Mouse (Mus musculus) limb, embryonic 15.5 days (tissue): Measurements from ENCODE around the gene Zfp239. TPM values are rescaled to one million over a fixed set of nuclear protein-coding genes. Genes with fewer than 3 reads are reported as not detected.
"Not testable (repeated sequence)": the region's sequence is repeated elsewhere in the genome, so short reads cannot be mapped to it uniquely, and the experiment has no call there.

Experiments used
- ATAC-seq: fragments of 200-750 bp; cut with Nextera tagmentation; 2 replicates; pipeline ENCODE4 v1.8.0; 2017; ENCODE audit warnings: low read depth, moderate TSS enrichment; ENCODE audit not compliant: insufficient number of reproducible peaks, low FRiP score, low TSS enrichment
- H3K27ac ChIP-seq: fragments of 300-500 bp; sonication (generic); 2 replicates; pipeline ENCODE4 v1.5.1; 2015; ENCODE audit warnings: moderate library complexity, mild to moderate bottlenecking, inconsistent platforms
- H3K27me3 ChIP-seq: fragments of 300-500 bp; sonication (generic); 2 replicates; pipeline ENCODE4 v1.6.1; 2015; ENCODE audit warnings: inconsistent platforms
- H3K36me3 ChIP-seq: fragments of 300-500 bp; sonication (generic); 2 replicates; pipeline ENCODE4 v1.6.1; 2015; ENCODE audit warnings: inconsistent platforms
- H3K4me1 ChIP-seq: fragments of 300-500 bp; sonication (generic); 2 replicates; pipeline ENCODE4 v1.6.1; 2015; ENCODE audit warnings: inconsistent platforms
- H3K4me2 ChIP-seq: fragments of 300-500 bp; sonication (generic); 2 replicates; pipeline ENCODE4 v1.6.1; 2015; ENCODE audit warnings: mild to moderate bottlenecking, inconsistent platforms
- H3K4me3 ChIP-seq: fragments of 300-500 bp; sonication (generic); 2 replicates; pipeline ENCODE4 v1.5.1; 2015; ENCODE audit warnings: mild to moderate bottlenecking, inconsistent platforms
- H3K9ac ChIP-seq: fragments of 300-500 bp; sonication (generic); 2 replicates; pipeline ENCODE4 v1.6.1; 2015; ENCODE audit warnings: inconsistent platforms
- H3K9me3 ChIP-seq: fragments of 300-500 bp; sonication (generic); 2 replicates; pipeline ENCODE4 v1.6.1; 2016; ENCODE audit warnings: inconsistent platforms
- WGBS: fragments of 180-500 bp; shearing (Covaris S2); methylation state at CpG from one replicate; pipeline ENCODE4 v1.1.7; 2015; 5-methylcytosine and 5-hydroxymethylcytosine counted together
- polyA plus RNA-seq: library from polyadenylated mRNA; unstranded; fragments of >200 nt; fragmentation: Nextera tagmentation; extraction: Ambion mirVana; gene quantifications from 2 replicates; pipeline ENCODE4 v1.2.1, GENCODE M21; 2015

The Zfp239 gene
- 9.7 and 11.0 TPM in 2 replicates for polyA plus RNA-seq

- Histone ChIP-seq H3K4me3 (peak within 1 kb of the TSS; percentile 77), H3K4me1 (0 out of 2 replicates have a peak, but pooled peaks cover 6% of the 10 kb centered on the region), H3K4me2 (peak within 1 kb of the TSS; percentile 91), H3K36me3 (0 out of 2 replicates have a peak, but pooled peaks cover 2% of the 10 kb centered on the region), H3K9me3 (no peaks in the 10 kb centered on the region), H3K27me3 (no peaks in the 10 kb centered on the region), H3K9ac (peak within 1 kb of the TSS; percentile 51), H3K27ac (no peak within 1 kb of the TSS; the same call in 1 of the 2 replicates)
- no peak for ATAC-seq
- 63% methylated on average over 6 of the region's 6 CpGs for WGBS
These were observed at the start of gene Zfp239 for GRCm38 (mm10) chr6:117861848-117862247. TSS of gene Zfp239 (plus strand) at chr6:117862100.

GRCm38 (mm10) chr6:117814681-117815080 is 47.2 kb upstream of the Zfp239 start:
- H3K9me3 ChIP-seq: no peaks in the 10 kb centered on the region
- H3K4me1 ChIP-seq: no peaks in the 10 kb centered on the region
- no peaks in the 10 kb centered on the region for H3K27me3 ChIP-seq
- no peaks in the 10 kb centered on the region for H3K36me3 ChIP-seq
- H3K9ac ChIP-seq: no peak overlapping the region
- no peak overlapping the region for H3K27ac ChIP-seq
- H3K4me2 ChIP-seq: no peak overlapping the region
- ATAC-seq: no peak
- H3K4me3 ChIP-seq: no peak overlapping the region

GRCm38 (mm10) chr6:117817108-117817541 is 44.8 kb upstream of the Zfp239 start:
- H3K4me1 ChIP-seq: no peaks in the 10 kb centered on the region
- 40% methylated on average over 4 of the region's 5 CpGs for WGBS
- ATAC-seq: no peak
- no peak overlapping the region for H3K4me3 ChIP-seq
- no peaks in the 10 kb centered on the region for H3K36me3 ChIP-seq
- H3K9me3 ChIP-seq: no peaks in the 10 kb centered on the region
- no peak overlapping the region for H3K9ac ChIP-seq
- H3K4me2 ChIP-seq: no peak overlapping the region
- no peak overlapping the region for H3K27ac ChIP-seq
- H3K27me3 ChIP-seq: no peaks in the 10 kb centered on the region

GRCm38 (mm10) chr6:117820327-117820726 is 41.6 kb upstream of the Zfp239 start:
- H3K4me3 ChIP-seq: no peak overlapping the region
- WGBS: 85% methylated on average over 14 of the region's 14 CpGs

GRCm38 (mm10) chr6:117825369-117825768 is 36.5 kb upstream of the Zfp239 start:
- no peaks in the 10 kb centered on the region for H3K9me3 ChIP-seq
- WGBS: 16% methylated on average over 4 of the region's 4 CpGs
- peaks cover 22% of the 10 kb centered on the region; the same call in 1 of the 2 replicates for H3K27me3 ChIP-seq
- no peaks in the 10 kb centered on the region for H3K4me1 ChIP-seq
- H3K4me2 ChIP-seq: no peak overlapping the region
- H3K4me3 ChIP-seq: no peak overlapping the region
- no peak for ATAC-seq
- H3K9ac ChIP-seq: no peak overlapping the region
- no peak overlapping the region for H3K27ac ChIP-seq
- no peaks in the 10 kb centered on the region for H3K36me3 ChIP-seq

More at GRCm38 (mm10) chr6:117820327-117820726, 41.6 kb upstream of the Zfp239 start:
- Histone ChIP-seq H3K36me3 (no peaks in the 10 kb centered on the region), H3K9me3 (no peaks in the 10 kb centered on the region), H3K4me2 (no peak overlapping the region), H3K4me1 (no peaks in the 10 kb centered on the region), H3K27ac (no peak overlapping the region), H3K9ac (no peak overlapping the region), H3K27me3 (no peaks in the 10 kb centered on the region)
- ATAC-seq: no peak

- no peak for ATAC-seq
- H3K4me3 ChIP-seq: no peak overlapping the region
- no peaks in the 10 kb centered on the region for H3K9me3 ChIP-seq
- H3K27ac ChIP-seq: no peak overlapping the region
- no peaks in the 10 kb centered on the region for H3K4me1 ChIP-seq
- peaks cover 22% of the 10 kb centered on the region; the same call in 1 of the 2 replicates for H3K27me3 ChIP-seq
- no peak overlapping the region for H3K4me2 ChIP-seq
- H3K9ac ChIP-seq: no peak overlapping the region
- H3K36me3 ChIP-seq: no peaks in the 10 kb centered on the region
- WGBS: 17% methylated on average over 9 of the region's 9 CpGs
These were observed 33.6 kb upstream of the Zfp239 start for GRCm38 (mm10) chr6:117828273-117828672.

GRCm38 (mm10) chr6:117840686-117841510 is 21.0 kb upstream of the Zfp239 start, which contains the start of gene Zfp637:
TSS of gene Zfp637 (plus strand) at chr6:117841180.
- Histone ChIP-seq H3K4me3 (peak within 1 kb of the TSS; percentile 84), H3K36me3 (peaks cover 29% of the 10 kb centered on the region), H3K9me3 (no peaks in the 10 kb centered on the region), H3K27ac (peak within 1 kb of the TSS; percentile 97), H3K9ac (peak within 1 kb of the TSS; percentile 98), H3K4me1 (peaks cover 10% of the 10 kb centered on the region; the same call in 1 of the 2 replicates), H3K4me2 (peak within 1 kb of the TSS; percentile 73), H3K27me3 (no peaks in the 10 kb centered on the region)
- ATAC-seq: peak; percentile 92
- WGBS: under 1% methylated on average over 66 of the region's 66 CpGs

- Histone ChIP-seq H3K27ac (peak overlapping the region; percentile 97), H3K36me3 (peaks cover 36% of the 10 kb centered on the region), H3K27me3 (no peaks in the 10 kb centered on the region), H3K4me3 (peak overlapping the region; percentile 84), H3K9me3 (no peaks in the 10 kb centered on the region), H3K4me2 (peak overlapping the region; percentile 73), H3K4me1 (peaks cover 10% of the 10 kb centered on the region; the same call in 1 of the 2 replicates), H3K9ac (peak overlapping the region; percentile 98)
- no peak for ATAC-seq
- 8% methylated on average over 12 of the region's 12 CpGs for WGBS
These were observed 20.4 kb upstream of the Zfp239 start for GRCm38 (mm10) chr6:117841511-117841955.

- Histone ChIP-seq H3K9me3 (no peaks in the 10 kb centered on the region), H3K4me2 (no peak overlapping the region), H3K36me3 (peaks cover 63% of the 10 kb centered on the region), H3K27me3 (no peaks in the 10 kb centered on the region), H3K27ac (no peak overlapping the region), H3K4me3 (no peak overlapping the region), H3K4me1 (peaks cover 10% of the 10 kb centered on the region; the same call in 1 of the 2 replicates), H3K9ac (no peak overlapping the region)
- ATAC-seq: no peak
- WGBS: 96% methylated on average over 9 of the region's 9 CpGs
These were observed 17.3 kb upstream of the Zfp239 start for GRCm38 (mm10) chr6:117844597-117844996.

GRCm38 (mm10) chr6:117846671-117847070 is 15.2 kb upstream of the Zfp239 start:
- not testable (repeated sequence) for H3K9me3 ChIP-seq, H3K9ac ChIP-seq, ATAC-seq, H3K27me3 ChIP-seq, H3K4me3 ChIP-seq, H3K4me1 ChIP-seq, H3K27ac ChIP-seq, H3K4me2 ChIP-seq
- 97% methylated on average over 4 of the region's 4 CpGs for WGBS
- peaks cover 63% of the 10 kb centered on the region for H3K36me3 ChIP-seq

- no peak overlapping the region for H3K4me3 ChIP-seq
- H3K4me2 ChIP-seq: no peak overlapping the region
- no peaks in the 10 kb centered on the region for H3K9me3 ChIP-seq
- WGBS: 94% methylated on average over 2 of the region's 2 CpGs
- H3K27me3 ChIP-seq: no peaks in the 10 kb centered on the region
- peaks cover 63% of the 10 kb centered on the region for H3K36me3 ChIP-seq
- H3K27ac ChIP-seq: no peak overlapping the region
- ATAC-seq: no peak
- H3K9ac ChIP-seq: no peak overlapping the region
- H3K4me1 ChIP-seq: no peaks in the 10 kb centered on the region
These were observed 14.1 kb upstream of the Zfp239 start for GRCm38 (mm10) chr6:117847772-117848171.

- no peak for ATAC-seq
- no peak overlapping the region for H3K4me3 ChIP-seq
- no peaks in the 10 kb centered on the region for H3K9me3 ChIP-seq
- no peak overlapping the region for H3K9ac ChIP-seq
- H3K27ac ChIP-seq: no peak overlapping the region
- H3K4me1 ChIP-seq: no peaks in the 10 kb centered on the region
- 88% methylated on average over 5 of the region's 5 CpGs for WGBS
- no peak overlapping the region for H3K4me2 ChIP-seq
- H3K27me3 ChIP-seq: no peaks in the 10 kb centered on the region
- peaks cover 57% of the 10 kb centered on the region for H3K36me3 ChIP-seq
These were observed 13.3 kb upstream of the Zfp239 start for GRCm38 (mm10) chr6:117848577-117848976.
